ENCODE assay signal across 20 mouse cellular contexts in the genomic region with DNA sequence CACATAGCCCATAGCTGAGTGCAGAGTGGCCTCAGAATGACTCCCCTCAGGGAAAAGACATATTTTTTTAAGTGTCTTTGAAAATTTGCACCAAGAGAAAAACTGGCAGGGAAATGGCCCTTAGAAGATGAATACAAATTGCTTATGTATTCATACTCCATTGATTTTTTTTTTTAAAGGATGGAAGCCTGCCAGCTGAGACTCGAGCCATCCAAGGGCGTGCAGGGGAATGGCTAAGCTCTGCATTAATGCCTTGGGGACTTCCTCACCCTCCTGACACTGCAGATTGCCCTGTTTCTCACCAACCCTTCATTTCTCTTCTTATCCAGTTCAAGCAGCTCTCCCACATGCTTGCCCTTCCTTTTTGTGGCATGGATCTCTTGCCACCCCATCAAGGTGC.
A peak's percentile ranks its signal among the peaks of the same experiment; 100 is the strongest.
DNase-seq lines count a peak whose midpoint lies in the region; ATAC-seq and TF ChIP-seq lines count a peak whose summit lies in the region.
"Had no signal": no experiment of that assay in that cellular context is flagged by ENCODE, and none has a peak within 500 bp of the region (broad histone marks: within the 10 kb centered on the region; RNA-seq: fewer than 3 reads in every experiment).

No protein-coding gene starts in this region.

- H3K36me3 ChIP-seq in hindbrain, embryonic 13.5 days = no peaks in the 10 kb centered on the region
- no peaks in the 10 kb centered on the region for H3K36me3 ChIP-seq in hindbrain, embryonic 11.5 days (ENCODE audit: control insufficient read depth, insufficient read depth, low read length)
- no peaks in the 10 kb centered on the region for H3K36me3 ChIP-seq in lung, embryonic 14.5 days (ENCODE audit: insufficient read depth)
- no peaks in the 10 kb centered on the region for H3K36me3 ChIP-seq in neural tube, embryonic 13.5 days
- H3K36me3 ChIP-seq: embryonic facial prominence, embryonic 12.5 days; forebrain, embryonic 12.5 days; heart, embryonic 12.5 days; intestine, embryonic 15.5 days had no signal

- no peak for ATAC-seq in hindbrain, embryonic 13.5 days (ENCODE audit: low FRiP score)
- no peak for ATAC-seq in hindbrain, embryonic 11.5 days (ENCODE audit: low FRiP score)
- ATAC-seq in lung, embryonic 14.5 days (ENCODE audit: insufficient read depth) = no peak
- no peak for ATAC-seq in neural tube, embryonic 13.5 days (ENCODE audit: low read depth)
- ATAC-seq: activated CD4-positive, CD25-positive, alpha-beta regulatory T cell, adult 4 months; intestine, embryonic 15.5 days; Patski had no signal

- H3K9me3 ChIP-seq in hindbrain, embryonic 13.5 days = no peaks in the 10 kb centered on the region
- H3K9me3 ChIP-seq in hindbrain, embryonic 11.5 days (ENCODE audit: control insufficient read depth, low read length) = no peaks in the 10 kb centered on the region
- no peaks in the 10 kb centered on the region for H3K9me3 ChIP-seq in lung, embryonic 14.5 days (ENCODE audit: low read depth, low read length)
- no peaks in the 10 kb centered on the region for H3K9me3 ChIP-seq in neural tube, embryonic 13.5 days
- H3K9me3 ChIP-seq: forebrain, embryonic 12.5 days; intestine, embryonic 15.5 days had no signal

- no peaks in the 10 kb centered on the region for H3K27me3 ChIP-seq in hindbrain, embryonic 13.5 days
- no peaks in the 10 kb centered on the region for H3K27me3 ChIP-seq in hindbrain, embryonic 11.5 days (ENCODE audit: control insufficient read depth, insufficient read depth, low read length)
- no peaks in the 10 kb centered on the region for H3K27me3 ChIP-seq in lung, embryonic 14.5 days (ENCODE audit: insufficient read depth, low read length)
- no peaks in the 10 kb centered on the region for H3K27me3 ChIP-seq in neural tube, embryonic 13.5 days
- H3K27me3 ChIP-seq: embryonic facial prominence, embryonic 12.5 days; forebrain, embryonic 12.5 days; intestine, embryonic 15.5 days; Patski had no signal

- 19% methylated on average over 2 of the region's 2 CpGs for WGBS in hindbrain, embryonic 13.5 days
- WGBS in hindbrain, embryonic 11.5 days = 62% methylated on average over 2 of the region's 2 CpGs
- WGBS in lung, embryonic 14.5 days = 34% methylated on average over 2 of the region's 2 CpGs
- 33% methylated on average over 2 of the region's 2 CpGs for WGBS in neural tube, embryonic 13.5 days

- TF ChIP-seq CTCF in lung, embryonic 14.5 days (IDR thresholded peaks at IDR 0.05; ENCODE audit: low read depth) = no peak

- no peak for DNase-seq in hindbrain, embryonic 11.5 days (ENCODE audit: low spot score)
- DNase-seq in lung, embryonic 14.5 days = peak; percentile 67
- DNase-seq in lung, postnatal 36 days = no peak
- DNase-seq in neural tube, embryonic 10.5 days (ENCODE audit: extremely low spot score, low spot score) = no peak
- DNase-seq in kidney, adult 8-10 months = no peak
- DNase-seq: adrenal gland, adult 2 months; adrenal gland, postnatal 25 days; cerebellum, adult 8-10 months; cerebellum, postnatal 14 days; embryo, embryonic 11 days; gastrocnemius, adult 2 months; gastrocnemius, postnatal 25 days had no signal

- peak overlapping the region; percentile 44 for H3K27ac ChIP-seq in hindbrain, embryonic 13.5 days
- H3K27ac ChIP-seq in hindbrain, embryonic 11.5 days (ENCODE audit: low read depth, low read length) = no peak overlapping the region
- no peak overlapping the region for H3K27ac ChIP-seq in lung, embryonic 14.5 days (ENCODE audit: low read depth)
- 0 out of 2 replicates have a peak overlapping the region, but pooled peaks have one; percentile 49 for H3K27ac ChIP-seq in neural tube, embryonic 13.5 days (replicated peaks)
- H3K27ac ChIP-seq: embryonic facial prominence, embryonic 12.5 days; forebrain, embryonic 12.5 days; gastrocnemius, adult 2 months; intestine, embryonic 15.5 days had no signal

- H3K4me1 ChIP-seq in hindbrain, embryonic 13.5 days (replicated peaks) = peaks cover 12% of the 10 kb centered on the region
- H3K4me1 ChIP-seq in hindbrain, embryonic 11.5 days (replicated peaks; ENCODE audit: control insufficient read depth, insufficient read depth, low read length) = no peaks in the 10 kb centered on the region
- H3K4me1 ChIP-seq in lung, embryonic 14.5 days (ENCODE audit: insufficient read depth) = no peaks in the 10 kb centered on the region
- peaks cover 10% of the 10 kb centered on the region for H3K4me1 ChIP-seq in neural tube, embryonic 13.5 days (replicated peaks)
- H3K4me1 ChIP-seq: embryonic facial prominence, embryonic 12.5 days; forebrain, embryonic 12.5 days; heart, embryonic 12.5 days; intestine, embryonic 15.5 days had no signal

- H3K4me3 ChIP-seq in hindbrain, embryonic 13.5 days = no peak overlapping the region
- H3K4me3 ChIP-seq in hindbrain, embryonic 11.5 days (ENCODE audit: low read depth, low read length) = no peak overlapping the region
- no peak overlapping the region for H3K4me3 ChIP-seq in lung, embryonic 14.5 days (ENCODE audit: low read depth, low read length)
- no peak overlapping the region for H3K4me3 ChIP-seq in neural tube, embryonic 13.5 days
- H3K4me3 ChIP-seq: embryonic facial prominence, embryonic 12.5 days; forebrain, embryonic 12.5 days; gastrocnemius, adult 2 months; heart, embryonic 12.5 days; intestine, embryonic 15.5 days had no signal

- no peak overlapping the region for H3K9ac ChIP-seq in hindbrain, embryonic 13.5 days
- no peak overlapping the region for H3K9ac ChIP-seq in hindbrain, embryonic 11.5 days (ENCODE audit: low read depth, low read length)
- H3K9ac ChIP-seq in lung, embryonic 14.5 days = no peak overlapping the region
- H3K9ac ChIP-seq in neural tube, embryonic 13.5 days = no peak overlapping the region
- H3K9ac ChIP-seq: embryonic facial prominence, embryonic 12.5 days; forebrain, embryonic 12.5 days; heart, embryonic 12.5 days; intestine, embryonic 15.5 days had no signal

- H3K4me2 ChIP-seq in hindbrain, embryonic 13.5 days = no peak overlapping the region
- H3K4me2 ChIP-seq in hindbrain, embryonic 11.5 days (replicated peaks; ENCODE audit: low read depth, low read length) = no peak overlapping the region
- no peak overlapping the region for H3K4me2 ChIP-seq in lung, embryonic 14.5 days
- no peak overlapping the region for H3K4me2 ChIP-seq in neural tube, embryonic 13.5 days
- H3K4me2 ChIP-seq: embryonic facial prominence, embryonic 12.5 days; forebrain, embryonic 12.5 days; heart, embryonic 12.5 days; intestine, embryonic 15.5 days had no signal

Comparison
In these comparisons a context has a peak if more than half of its experiments do, and no peak if none do; other contexts are left out.
1. H3K27ac ChIP-seq: peak in hindbrain, embryonic 13.5 days (single experiment) and neural tube, embryonic 13.5 days (single experiment); none in hindbrain, embryonic 11.5 days (single experiment) and lung, embryonic 14.5 days (single experiment).